Mouse (Mus musculus): Measurements from ENCODE around the gene Jund. TPM values are rescaled to one million over a fixed set of nuclear protein-coding genes. Genes with fewer than 3 reads are reported as not detected.

Jund gene
- total RNA-seq, 2 experiments from 2014 or later: 157 to 183 TPM

DNA sequence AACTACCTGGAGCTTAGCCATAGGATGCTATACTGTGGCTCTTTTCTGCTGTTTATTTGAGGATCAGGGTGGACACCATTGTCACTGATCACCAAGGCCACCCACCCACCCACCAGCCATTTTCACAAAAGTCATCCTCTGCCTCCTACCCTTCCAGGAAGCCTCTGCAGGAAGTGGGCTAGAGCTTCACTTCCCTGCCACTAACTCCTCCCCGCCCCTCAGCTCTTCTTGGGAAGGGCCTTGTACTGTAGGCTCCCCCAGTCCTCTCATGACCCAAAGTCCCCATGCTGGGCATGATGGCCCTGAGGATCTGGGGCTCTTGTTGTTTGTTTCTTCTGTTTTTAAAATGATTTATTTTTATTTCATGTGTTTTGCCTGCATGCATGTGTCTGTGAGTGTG, 23.4 kb upstream of the Jund start:
- no peak for DNase-seq

- DNase-seq: no peak
These were observed 21.2 kb upstream of the Jund start for GRCm38 (mm10) chr8:70677451-70678080.

DNA sequence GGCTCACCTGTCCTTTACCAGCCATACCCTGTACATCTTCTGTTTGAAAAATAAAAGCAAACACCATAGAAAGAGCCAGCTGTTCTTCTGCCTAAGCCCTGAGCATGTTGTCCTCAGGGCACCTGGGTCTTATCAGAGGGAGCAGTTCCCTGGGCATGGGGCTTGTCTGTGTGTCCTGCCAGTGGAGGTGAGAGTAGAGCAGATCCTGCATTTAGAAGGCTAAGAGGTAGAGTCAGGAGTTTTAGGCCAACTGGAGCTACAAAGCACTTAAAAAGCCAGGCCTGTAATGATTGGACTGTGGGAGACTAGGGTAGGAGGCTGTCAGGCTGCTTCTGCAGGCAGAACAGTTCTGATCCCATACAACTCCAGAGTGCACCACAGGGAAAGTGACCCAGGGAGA, 20.1 kb upstream of the Jund start:
- no peak for DNase-seq

- no peak for DNase-seq
These were observed 19.3 kb upstream of the Jund start for GRCm38 (mm10) chr8:70679404-70679803.

DNA sequence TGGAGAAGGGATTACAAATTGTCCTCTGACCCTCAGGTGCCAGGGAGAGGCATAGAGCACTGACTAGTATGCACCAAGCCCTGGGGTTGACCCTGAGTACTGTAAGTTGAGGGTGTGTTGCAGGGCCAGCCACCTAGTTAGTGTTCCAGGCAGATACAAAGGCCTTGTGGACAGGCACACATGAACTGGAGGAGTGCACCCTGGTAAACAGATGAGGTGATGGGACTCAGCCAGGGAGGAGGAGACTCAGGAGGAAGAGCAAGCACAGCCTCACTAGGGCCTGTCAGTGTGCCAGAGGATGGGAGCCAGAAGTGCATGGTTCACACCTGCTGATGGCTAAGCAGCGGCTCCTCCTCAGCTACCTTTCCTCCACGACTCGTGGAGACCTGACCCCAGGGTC, 18.7 kb upstream of the Jund start:
- DNase-seq: no peak

GRCm38 (mm10) chr8:70681410-70681809, 17.3 kb upstream of the Jund start:
- DNase-seq: no peak

DNA sequence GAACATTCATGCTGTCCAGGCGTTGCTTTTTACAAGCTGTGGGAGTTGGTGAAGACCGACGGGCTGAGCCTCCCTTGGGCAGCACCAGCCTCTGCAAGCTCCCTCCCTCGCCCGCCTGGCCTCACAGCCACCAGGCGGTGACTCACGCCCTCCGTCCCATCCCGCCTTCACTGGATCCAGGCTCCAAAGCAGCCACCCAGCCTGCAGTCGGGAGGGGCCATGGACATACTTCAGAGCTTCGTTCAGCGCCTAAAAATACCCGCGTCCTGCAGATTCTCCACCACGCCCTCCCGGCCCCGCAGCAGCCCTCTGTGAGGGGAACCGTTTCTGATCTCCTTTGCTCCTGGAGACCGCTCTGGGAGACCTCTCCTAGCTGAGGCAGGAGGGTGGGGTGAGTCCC, 16.6 kb upstream of the Jund start:
- DNase-seq: no peak

DNA sequence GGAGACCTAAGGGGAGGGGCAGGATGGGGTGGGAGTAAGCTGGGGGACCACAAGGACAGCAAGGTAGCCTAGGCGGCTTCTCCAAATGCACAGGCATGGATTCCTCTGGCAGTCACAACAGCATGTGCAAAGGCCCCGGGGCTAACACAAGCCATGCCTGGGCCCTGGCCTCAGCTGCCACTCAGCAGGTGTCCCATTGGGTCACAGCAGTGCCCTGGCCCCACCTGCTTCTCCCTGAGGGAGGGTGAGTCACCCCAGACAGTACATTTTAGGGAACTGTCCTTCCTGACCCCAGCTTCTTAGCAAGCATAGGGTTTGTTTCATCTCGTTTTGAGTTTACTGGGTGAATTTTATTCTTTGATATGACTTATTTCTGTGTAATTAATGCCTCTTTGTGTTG, 16.1 kb upstream of the Jund start:
- no peak for DNase-seq

GRCm38 (mm10) chr8:70684291-70684690, 14.5 kb upstream of the Jund start:
- DNase-seq: peak; percentile 64 to 73

GRCm38 (mm10) chr8:70687576-70687975, 11.2 kb upstream of the Jund start:
- DNase-seq: no peak

DNA sequence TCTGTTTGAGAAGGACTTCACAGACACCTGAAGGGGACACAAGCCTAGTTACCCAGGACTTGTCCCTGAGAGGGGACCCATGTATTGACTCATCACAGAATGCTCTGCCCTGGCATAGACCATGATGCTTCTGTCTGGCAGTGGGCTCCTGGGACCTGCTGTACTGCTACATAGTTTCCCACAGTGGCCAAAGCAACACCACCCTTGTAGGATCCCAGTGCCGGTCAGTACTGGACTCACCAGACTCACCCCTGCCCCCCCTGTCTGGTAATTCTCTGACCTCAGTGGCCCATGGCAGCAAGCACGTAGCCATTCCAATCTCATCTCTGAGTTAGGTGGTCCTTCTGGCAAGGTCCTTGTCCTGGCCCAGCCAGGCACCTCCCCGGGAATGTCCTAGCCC, 10.6 kb upstream of the Jund start:
- no peak for DNase-seq

DNA sequence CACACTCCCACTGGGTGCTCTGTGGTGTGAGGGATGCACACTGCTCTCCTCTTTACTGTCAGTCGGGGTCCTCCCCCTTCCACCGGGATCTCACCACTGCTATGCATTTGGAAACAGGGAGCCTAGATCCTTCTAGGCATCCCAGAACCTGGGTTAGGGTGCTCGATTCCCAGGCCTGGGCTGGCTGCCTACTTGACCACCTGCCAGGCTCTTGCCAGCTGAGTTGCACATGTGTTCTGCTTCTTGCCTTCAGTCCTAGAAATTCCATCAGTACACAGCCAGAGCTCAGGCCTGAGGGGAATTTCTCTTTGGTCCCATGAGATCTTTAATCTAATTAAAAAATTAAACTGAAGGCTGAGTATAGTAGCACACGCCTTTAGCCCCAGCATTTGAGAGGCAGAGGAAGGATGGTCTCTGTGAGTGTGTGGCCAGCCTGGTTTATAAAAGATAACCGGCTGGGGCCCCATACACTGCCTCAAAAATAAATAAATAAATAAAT, 8.8 kb upstream of the Jund start:
- no peak for DNase-seq

DNA sequence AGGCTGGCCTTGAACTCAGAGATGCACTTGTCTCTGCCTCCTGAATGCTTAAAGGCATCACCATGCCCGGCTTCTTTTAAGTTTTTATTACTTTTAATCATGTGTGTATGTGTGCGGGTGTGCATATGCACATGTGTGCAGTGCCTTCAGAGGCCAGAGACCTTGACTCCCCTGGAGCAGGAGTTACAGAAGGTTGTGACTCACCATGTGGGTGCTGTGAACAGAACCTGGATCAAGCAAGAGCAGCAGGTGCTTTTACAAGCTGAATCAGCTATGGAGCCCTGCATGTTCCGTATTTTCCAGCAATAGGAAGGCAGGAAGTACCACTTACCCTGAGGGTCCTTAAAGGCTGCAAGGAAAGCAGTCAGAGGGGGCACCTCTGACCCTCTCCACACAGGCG, 7.5 kb upstream of the Jund start:
- DNase-seq: no peak

GRCm38 (mm10) chr8:70691727-70692231, 7.0 kb upstream of the Jund start:
- no peak for DNase-seq

- DNase-seq: no peak
These were observed 5.1 kb upstream of the Jund start for GRCm38 (mm10) chr8:70693636-70694035.

DNA sequence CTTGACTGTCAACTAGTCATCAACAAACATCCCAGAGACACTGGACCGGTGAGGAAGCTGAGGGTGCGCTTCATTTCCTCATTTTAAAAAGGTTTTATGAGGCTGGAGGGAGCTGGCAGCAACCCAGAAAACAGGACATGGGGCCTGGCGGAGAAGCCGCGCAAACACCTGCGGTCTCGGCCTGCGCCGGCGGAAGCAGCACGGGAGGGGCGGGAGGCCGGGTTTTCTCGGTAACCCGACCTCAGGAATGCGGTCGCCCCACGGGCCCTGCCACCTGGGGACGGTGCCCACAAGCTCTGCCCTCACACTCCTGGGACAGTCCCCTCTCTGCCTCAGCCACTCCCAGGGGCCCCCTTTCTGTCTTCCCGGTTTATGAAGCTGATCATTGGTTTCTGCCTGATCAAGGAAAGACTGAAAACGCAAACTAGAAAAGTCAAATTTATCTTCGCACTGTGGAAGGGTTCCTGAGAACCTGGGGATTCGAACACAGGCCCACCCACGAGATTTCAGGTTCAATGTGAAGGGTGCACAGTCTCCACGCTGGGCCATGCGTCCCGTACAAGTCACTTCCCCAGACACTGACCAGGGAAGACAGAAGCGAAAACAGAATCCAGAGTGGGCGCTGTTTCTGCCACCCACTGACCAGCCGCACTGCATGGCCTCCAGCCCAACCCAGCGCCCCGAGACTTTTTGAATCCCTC, 3.3 kb upstream of the Jund start:
- DNase-seq: no peak

- DNase-seq: no peak
These were observed 2.5 kb upstream of the Jund start for GRCm38 (mm10) chr8:70696019-70696885.

DNA sequence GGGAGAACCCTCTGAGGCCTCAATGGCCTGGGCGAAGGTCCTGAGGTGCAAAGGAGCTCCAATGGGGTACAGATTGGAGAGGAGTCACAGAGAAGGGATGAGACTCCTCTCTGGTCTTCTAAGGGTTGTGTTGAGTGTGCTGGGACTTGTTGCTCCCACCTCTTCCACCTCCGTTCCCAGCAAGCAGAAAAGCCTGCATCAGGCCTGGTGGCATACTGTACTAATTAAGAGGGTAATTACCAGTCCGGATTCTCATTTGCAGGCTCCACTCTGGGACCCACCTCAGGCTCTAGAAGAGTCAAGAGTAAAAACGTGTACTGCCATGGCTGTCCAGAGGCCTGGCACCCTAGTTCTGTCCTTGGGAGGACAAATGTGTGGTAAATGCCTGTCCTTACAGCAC, 1.8 kb upstream of the Jund start:
- no peak for DNase-seq

GRCm38 (mm10) chr8:70697366-70698250, 1.1 kb upstream of the Jund start:
- DNase-seq: no peak

DNA sequence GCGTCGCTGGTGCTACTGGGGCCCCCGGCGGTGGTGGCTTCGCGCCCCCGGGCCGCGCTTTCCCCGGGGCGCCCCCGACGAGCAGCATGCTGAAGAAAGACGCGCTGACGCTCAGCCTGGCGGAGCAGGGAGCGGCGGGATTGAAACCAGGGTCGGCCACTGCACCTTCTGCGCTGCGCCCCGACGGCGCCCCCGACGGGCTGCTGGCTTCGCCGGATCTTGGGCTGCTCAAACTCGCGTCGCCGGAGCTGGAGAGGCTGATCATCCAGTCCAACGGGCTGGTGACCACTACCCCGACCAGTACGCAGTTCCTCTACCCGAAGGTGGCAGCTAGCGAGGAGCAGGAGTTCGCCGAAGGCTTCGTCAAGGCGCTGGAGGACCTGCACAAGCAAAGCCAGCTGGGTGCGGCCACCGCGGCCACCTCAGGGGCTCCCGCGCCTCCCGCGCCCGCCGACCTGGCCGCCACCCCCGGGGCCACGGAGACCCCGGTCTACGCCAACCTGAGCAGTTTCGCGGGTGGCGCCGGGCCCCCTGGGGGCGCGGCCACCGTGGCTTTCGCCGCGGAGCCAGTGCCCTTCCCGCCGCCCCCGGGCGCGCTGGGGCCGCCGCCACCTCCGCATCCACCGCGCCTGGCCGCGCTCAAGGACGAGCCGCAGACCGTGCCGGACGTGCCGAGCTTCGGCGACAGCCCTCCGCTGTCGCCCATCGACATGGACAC, 526 bp downstream of the Jund start:
- DNase-seq: peak in 1 of 2 experiments; percentile 58

DNA sequence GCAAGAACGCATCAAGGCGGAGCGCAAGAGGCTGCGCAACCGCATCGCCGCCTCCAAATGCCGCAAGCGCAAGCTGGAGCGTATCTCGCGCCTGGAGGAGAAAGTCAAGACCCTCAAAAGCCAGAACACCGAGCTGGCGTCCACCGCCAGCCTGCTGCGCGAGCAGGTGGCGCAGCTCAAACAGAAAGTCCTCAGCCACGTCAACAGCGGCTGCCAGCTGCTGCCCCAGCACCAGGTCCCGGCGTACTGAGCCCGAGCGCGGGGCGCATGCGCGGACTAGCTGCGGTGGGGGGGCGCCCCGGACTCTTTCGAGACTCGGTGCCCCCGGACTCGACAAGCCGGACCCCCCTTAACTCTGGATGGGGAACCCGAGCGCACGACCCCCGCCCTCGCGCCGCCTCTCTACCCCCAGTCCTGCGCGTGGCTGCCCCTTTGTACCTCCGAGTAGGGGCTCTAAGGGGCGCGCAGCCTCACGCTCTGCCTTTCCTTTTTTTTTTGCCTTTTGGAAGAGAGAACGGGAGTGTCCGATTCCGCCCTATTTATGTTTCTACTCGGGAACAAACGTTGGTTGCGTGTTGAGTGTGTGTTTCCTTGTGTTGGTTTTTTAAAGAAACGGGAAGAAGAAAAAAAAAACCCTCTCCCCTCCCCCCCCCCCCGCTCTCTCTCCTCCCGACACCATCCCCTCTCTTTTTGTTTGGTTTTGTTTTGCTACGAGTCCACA, 1.2 kb downstream of the Jund start:
- peak; percentile 83 to 86 for DNase-seq

Measured in layer of hippocampus, postnatal 36 days (tissue).